In genomic region chr12:67220041-67220440, GRCm38 (mm10) we compare ENCODE assay signal across 11 mouse cellular contexts. TPM values are rescaled to one million over a fixed set of nuclear protein-coding genes. Genes with fewer than 3 reads are reported as not detected.
DNase-seq lines count a peak whose midpoint lies in the region; ATAC-seq and TF ChIP-seq lines count a peak whose summit lies in the region.
"Had no signal": no experiment of that assay in that cellular context is flagged by ENCODE, and none has a peak within 500 bp of the region (broad histone marks: within the 10 kb centered on the region; RNA-seq: fewer than 3 reads in every experiment).

No protein-coding gene starts in this region.

- WGBS in heart, postnatal 0 days: 9% methylated on average over 6 of the region's 6 CpGs
- WGBS in embryonic facial prominence, embryonic 12.5 days: 1% methylated on average over 6 of the region's 6 CpGs
- 7% methylated on average over 6 of the region's 6 CpGs for WGBS in intestine, embryonic 16.5 days
- WGBS in neural tube, embryonic 13.5 days: 1% methylated on average over 6 of the region's 6 CpGs

- no peak overlapping the region; the same call in 1 of the 2 replicates for H3K4me3 ChIP-seq in heart, postnatal 0 days (ENCODE audit: low read depth, low read length)
- H3K4me3 ChIP-seq in embryonic facial prominence, embryonic 12.5 days: peak overlapping the region; percentile 56
- no peak overlapping the region for H3K4me3 ChIP-seq in intestine, embryonic 16.5 days (ENCODE audit: low read length)
- peak overlapping the region; percentile 76 for H3K4me3 ChIP-seq in neural tube, embryonic 13.5 days
- H3K4me3 ChIP-seq: erythroblast, embryonic 14.5 days had no signal

- H3K4me1 ChIP-seq in heart, postnatal 0 days (ENCODE audit: control insufficient read depth, insufficient read depth): peaks cover 5% of the 10 kb centered on the region
- peaks cover 4% of the 10 kb centered on the region; the same call in 1 of the 2 replicates for H3K4me1 ChIP-seq in embryonic facial prominence, embryonic 12.5 days
- peaks cover 12% of the 10 kb centered on the region; the same call in 1 of the 2 replicates for H3K4me1 ChIP-seq in intestine, embryonic 16.5 days (ENCODE audit: control insufficient read depth, insufficient read depth, low read length)
- peaks cover 26% of the 10 kb centered on the region for H3K4me1 ChIP-seq in neural tube, embryonic 13.5 days (replicated peaks)

- H3K4me2 ChIP-seq in heart, postnatal 0 days (ENCODE audit: low read depth, low read length): peak overlapping the region; percentile 94
- H3K4me2 ChIP-seq in embryonic facial prominence, embryonic 12.5 days (replicated peaks): peak overlapping the region; percentile 91
- peak overlapping the region; percentile 98 for H3K4me2 ChIP-seq in intestine, embryonic 16.5 days (ENCODE audit: low read depth, low read length)
- peak overlapping the region; percentile 77 for H3K4me2 ChIP-seq in neural tube, embryonic 13.5 days

- H3K27me3 ChIP-seq in heart, postnatal 0 days (ENCODE audit: control insufficient read depth, insufficient read depth, low read length): peaks cover 47% of the 10 kb centered on the region
- H3K27me3 ChIP-seq in embryonic facial prominence, embryonic 12.5 days: peaks cover 39% of the 10 kb centered on the region
- H3K27me3 ChIP-seq in intestine, embryonic 16.5 days (replicated peaks; ENCODE audit: control insufficient read depth, insufficient read depth, low read length): peaks cover 23% of the 10 kb centered on the region
- peaks cover 4% of the 10 kb centered on the region; the same call in 1 of the 2 replicates for H3K27me3 ChIP-seq in neural tube, embryonic 13.5 days

- DNase-seq in heart, postnatal 0 days (ENCODE audit: low spot score): no peak
- no peak for DNase-seq in heart, postnatal 4 days
- no peak for DNase-seq in adrenal gland, postnatal 25 days

- no peaks in the 10 kb centered on the region for H3K36me3 ChIP-seq in heart, postnatal 0 days (replicated peaks; ENCODE audit: control insufficient read depth, insufficient read depth, low read length)
- no peaks in the 10 kb centered on the region for H3K36me3 ChIP-seq in embryonic facial prominence, embryonic 12.5 days
- no peaks in the 10 kb centered on the region for H3K36me3 ChIP-seq in intestine, embryonic 16.5 days (ENCODE audit: control insufficient read depth, insufficient read depth, low read length)
- H3K36me3 ChIP-seq in neural tube, embryonic 13.5 days: no peaks in the 10 kb centered on the region

- no peak for TF ChIP-seq EP300 in heart, postnatal 0 days (IDR thresholded peaks at IDR 0.05; ENCODE audit: low read depth)

- no peak overlapping the region for H3K9ac ChIP-seq in heart, postnatal 0 days (replicated peaks; ENCODE audit: low read depth, low read length)
- H3K9ac ChIP-seq in embryonic facial prominence, embryonic 12.5 days: no peak overlapping the region
- H3K9ac ChIP-seq in intestine, embryonic 16.5 days (ENCODE audit: low read depth, low read length): no peak overlapping the region
- peak overlapping the region; percentile 89 for H3K9ac ChIP-seq in neural tube, embryonic 13.5 days

- H3K9me3 ChIP-seq in heart, postnatal 0 days (replicated peaks; ENCODE audit: control insufficient read depth, low read length): no peaks in the 10 kb centered on the region
- no peaks in the 10 kb centered on the region for H3K9me3 ChIP-seq in embryonic facial prominence, embryonic 12.5 days
- no peaks in the 10 kb centered on the region for H3K9me3 ChIP-seq in intestine, embryonic 16.5 days (ENCODE audit: control insufficient read depth, low read length)
- no peaks in the 10 kb centered on the region for H3K9me3 ChIP-seq in neural tube, embryonic 13.5 days

- no peak overlapping the region for H3K27ac ChIP-seq in heart, postnatal 0 days (ENCODE audit: low read depth)
- no peak overlapping the region for H3K27ac ChIP-seq in embryonic facial prominence, embryonic 12.5 days
- no peak overlapping the region for H3K27ac ChIP-seq in intestine, embryonic 16.5 days (ENCODE audit: low read length)
- peak overlapping the region; percentile 96 for H3K27ac ChIP-seq in neural tube, embryonic 13.5 days (replicated peaks)

- TF ChIP-seq CTCF in heart, postnatal 0 days (IDR thresholded peaks at IDR 0.05; ENCODE audit: low read depth): no peak

- no peak for ATAC-seq in heart, postnatal 0 days (ENCODE audit: insufficient read depth, low read depth)
- ATAC-seq in embryonic facial prominence, embryonic 12.5 days (ENCODE audit: insufficient number of reproducible peaks, insufficient read depth, low FRiP score, low TSS enrichment): no peak
- no peak for ATAC-seq in intestine, embryonic 16.5 days
- no peak for ATAC-seq in neural tube, embryonic 13.5 days (ENCODE audit: low read depth)
- no peak for ATAC-seq in erythroblast, adult 5-6 weeks (replicated peaks; ENCODE audit: low FRiP score, poor library complexity, severe bottlenecking)
- no peak for ATAC-seq in inflammation-experienced regulatory T-cells, adult 6 months

RNA-seq across cellular contexts. Expression of gene Mdga2, which starts 2.3 kb away (rescaled TPM):
- 0.12 and 0.19 TPM in 2 replicates for total RNA-seq in heart, postnatal 0 days (2014; rRNA removed; ENCODE audit: low replicate concordance)
- 0.16 and 0.47 TPM in 2 replicates for polyA plus RNA-seq in heart, postnatal 0 days (2015; fragmentation: Nextera tagmentation; extraction: Ambion mirVana)
- total RNA-seq in heart, postnatal 4 days (2021): under 1 TPM; 0.74 to 0.83 TPM
- polyA plus RNA-seq in embryonic facial prominence, embryonic 12.5 days (2016; fragmentation: Nextera tagmentation; extraction: Ambion mirVana): 5.7 and 7.3 TPM in 2 replicates
- 0.56 and 0.82 TPM in 2 replicates for polyA plus RNA-seq in intestine, embryonic 16.5 days (2015; fragmentation: Nextera tagmentation; extraction: Ambion mirVana)
- polyA plus RNA-seq in neural tube, embryonic 13.5 days (2015; fragmentation: Nextera tagmentation; extraction: Ambion mirVana): 19.7 and 20.9 TPM in 2 replicates
- total RNA-seq in erythroblast, adult 5-6 weeks (2015; ENCODE audit: low replicate concordance): not detected in 2 replicates
- total RNA-seq in erythroblast, adult 5-6 weeks (2017; ENCODE audit: low replicate concordance): 0.56 TPM in 1 of 2 replicates, not detected in the other
- polyA plus RNA-seq in inflammation-experienced regulatory T-cells, adult 6 months (2017; shearing (Covaris generic)): under 1 TPM in 1 of 3 experiments, not detected in 2; 0.34 TPM
- 2.9 and 3.7 TPM in 2 replicates for total RNA-seq in adrenal gland, postnatal 25 days (2021)
- total RNA-seq: megakaryocyte, adult 5-6 weeks; MEL had no signal
- polyA plus RNA-seq: erythroblast, embryonic 14.5 days had no signal

Comparison
In these comparisons a context has a peak if more than half of its experiments do, and no peak if none do; other contexts are left out.
1. H3K4me3 ChIP-seq: peak in embryonic facial prominence, embryonic 12.5 days (single experiment) and neural tube, embryonic 13.5 days (single experiment); none in heart, postnatal 0 days (single experiment) and intestine, embryonic 16.5 days (single experiment).
2. Peak in every context shown above with its lines, with median percentiles within 50 percentile points of each other: H3K4me2 ChIP-seq.